Mouse (Mus musculus) heart, embryonic 15.5 days (tissue): Measurements from ENCODE around the gene Gbp7. TPM values are rescaled to one million over a fixed set of nuclear protein-coding genes. Genes with fewer than 3 reads are reported as not detected.

ENCODE experiments used
- polyA plus RNA-seq: library from polyadenylated mRNA; unstranded; fragments of >200 nt; fragmentation: Nextera tagmentation; extraction: Ambion mirVana; gene quantifications from 2 replicates; pipeline ENCODE4 v1.2.1, GENCODE M21; 2015

Gene Gbp7
- polyA plus RNA-seq, 1 experiment from 2014 or later: 3.5 TPM

Other genes starting within 250 kb of the Gbp7 start
- gene Pdlim5, start 134.6 kb upstream of the Gbp7 start, polyA plus RNA-seq: 180 and 220 TPM in 2 replicates
- 0.19 and 0.20 TPM in 2 replicates for gene Gbp5, start 36.4 kb upstream of the Gbp7 start, polyA plus RNA-seq
- 1.8 and 3.0 TPM in 2 replicates for gene Gbp3, start 29.7 kb downstream of the Gbp7 start, polyA plus RNA-seq
- gene Gbp2b, start 64.5 kb downstream of the Gbp7 start, polyA plus RNA-seq: not detected in 2 replicates
- gene Gbp2, start 90.3 kb downstream of the Gbp7 start, polyA plus RNA-seq: 2.2 and 3.4 TPM in 2 replicates
- gene Kyat3, start 170.7 kb downstream of the Gbp7 start, polyA plus RNA-seq: 12.2 and 13.6 TPM in 2 replicates
- 58.4 and 58.8 TPM in 2 replicates for gene Gtf2b, start 234.7 kb downstream of the Gbp7 start, polyA plus RNA-seq